Mouse (Mus musculus) liver, postnatal 0 days (tissue): Measurements from ENCODE around the gene Gfra1. TPM values are rescaled to one million over a fixed set of nuclear protein-coding genes. Genes with fewer than 3 reads are reported as not detected.

Experiments
- ATAC-seq: fragments of 200-750 bp; cut with Nextera tagmentation; 2 replicates; pipeline ENCODE4 v1.8.0; 2017; ENCODE audit warnings: mild to moderate bottlenecking, moderate library complexity
- DNase-seq: peaks from one replicate; pipeline ENCODE4 v3.0.0-alpha.2; 2016
- H3K27ac ChIP-seq: fragments of 300-500 bp; sonication (generic); 2 replicates; pipeline ENCODE4 v1.5.1; 2014; ENCODE audit warnings: antibody characterized with exemption, moderate library complexity, mild to moderate bottlenecking, low read depth
- H3K27me3 ChIP-seq: fragments of 300-500 bp; sonication (generic); 2 replicates; pipeline ENCODE4 v1.6.1; 2014; ENCODE audit warnings: low read length, control low read depth, mixed read lengths; ENCODE audit not compliant: insufficient read depth
- H3K36me3 ChIP-seq: fragments of 300-500 bp; sonication (generic); replicated peaks from 2 replicates; pipeline ENCODE4 v1.6.1; 2014; ENCODE audit warnings: mild to moderate bottlenecking, control low read depth, low read length, moderate library complexity, mixed read lengths; ENCODE audit not compliant: insufficient read depth
- H3K4me1 ChIP-seq: fragments of 300-500 bp; sonication (generic); 2 replicates; pipeline ENCODE4 v1.6.1; 2014; ENCODE audit warnings: antibody characterized with exemption, mild to moderate bottlenecking, control low read depth; ENCODE audit not compliant: insufficient read depth
- H3K4me2 ChIP-seq: fragments of 300-500 bp; sonication (generic); 2 replicates; pipeline ENCODE4 v1.6.1; 2014; ENCODE audit warnings: low read depth, mild to moderate bottlenecking, low read length, moderate library complexity, mixed read lengths
- H3K4me3 ChIP-seq: fragments of 300-500 bp; sonication (generic); 2 replicates; pipeline ENCODE4 v1.5.1; 2014; ENCODE audit warnings: low read depth, low read length
- H3K9ac ChIP-seq: fragments of 300-500 bp; sonication (generic); replicated peaks from 2 replicates; pipeline ENCODE4 v1.6.1; 2014; ENCODE audit warnings: mild to moderate bottlenecking, moderate library complexity
- H3K9me3 ChIP-seq: fragments of 300-500 bp; sonication (generic); 2 replicates; pipeline ENCODE4 v1.6.1; 2016; ENCODE audit warnings: mild to moderate bottlenecking, control low read depth, low read length, mixed read lengths
- CTCF ChIP-seq: sonication (generic); IDR thresholded peaks from 2 replicates; pipeline ENCODE4 v1.5.1; 2016; ENCODE audit warnings: antibody characterized with exemption, low read depth
- EP300 ChIP-seq: IDR thresholded peaks from 2 replicates; pipeline ENCODE4 v1.6.1; 2016; ENCODE audit warnings: antibody characterized with exemption, low read depth, mild to moderate bottlenecking
- whole genome bisulfite sequencing: fragments of 180-500 bp; shearing (Covaris S2); extraction: QIAGEN DNeasy Blood & Tissue Kit; methylation state at CpG from one replicate; pipeline ENCODE4 v1.1.7; 2014; ENCODE audit not compliant: insufficient replicate concordance; 5-methylcytosine and 5-hydroxymethylcytosine counted together
- polyA plus RNA-seq: library from polyadenylated mRNA; unstranded; fragments of >200 nt; fragmentation: Nextera tagmentation; extraction: Ambion mirVana; gene quantifications from 2 replicates; pipeline ENCODE4 v1.2.1, GENCODE M21; 2015

The Gfra1 gene
- polyA plus RNA-seq, 1 experiment from 2014 or later = 8.8 TPM

GRCm38 (mm10) chr19:58353260-58353870 lies 102.3 kb downstream of the Gfra1 start:
- TF ChIP-seq CTCF (no peak), EP300 (no peak)
- 73% methylated on average over 13 of the region's 13 CpGs for WGBS

GRCm38 (mm10) chr19:58349890-58350408 lies 105.8 kb downstream of the Gfra1 start:
- no peaks in the 10 kb centered on the region for H3K9me3 ChIP-seq
- no peak overlapping the region for H3K4me3 ChIP-seq
- no peaks in the 10 kb centered on the region for H3K27me3 ChIP-seq
- DNase-seq (no peak), ATAC-seq (no peak)
- H3K4me1 ChIP-seq = no peaks in the 10 kb centered on the region
- TF ChIP-seq EP300 = no peak
- TF ChIP-seq CTCF = no peak
- no peaks in the 10 kb centered on the region for H3K36me3 ChIP-seq
- 66% methylated on average over 5 of the region's 5 CpGs for WGBS
- no peak overlapping the region for H3K4me2 ChIP-seq
- H3K9ac ChIP-seq = no peak overlapping the region
- no peak overlapping the region for H3K27ac ChIP-seq

More at GRCm38 (mm10) chr19:58353260-58353870, 102.3 kb downstream of the Gfra1 start:
- Histone ChIP-seq H3K36me3 (no peaks in the 10 kb centered on the region), H3K27ac (no peak overlapping the region), H3K4me3 (no peak overlapping the region), H3K9me3 (no peaks in the 10 kb centered on the region), H3K4me1 (no peaks in the 10 kb centered on the region), H3K27me3 (no peaks in the 10 kb centered on the region), H3K9ac (no peak overlapping the region), H3K4me2 (no peak overlapping the region)
- ATAC-seq = no peak
- DNase-seq = no peak

GRCm38 (mm10) chr19:58345137-58345536 lies 110.6 kb downstream of the Gfra1 start:
- no peak for ATAC-seq
- Histone ChIP-seq H3K4me3 (no peak overlapping the region), H3K27ac (no peak overlapping the region), H3K27me3 (no peaks in the 10 kb centered on the region), H3K36me3 (no peaks in the 10 kb centered on the region), H3K4me1 (no peaks in the 10 kb centered on the region), H3K9me3 (no peaks in the 10 kb centered on the region), H3K9ac (no peak overlapping the region), H3K4me2 (no peak overlapping the region)
- DNase-seq = no peak
- 62% methylated on average over 7 of the region's 7 CpGs for WGBS
- TF ChIP-seq CTCF (no peak), EP300 (no peak)

- no peak overlapping the region for H3K9ac ChIP-seq
- H3K27ac ChIP-seq = no peak overlapping the region
- H3K4me1 ChIP-seq = no peaks in the 10 kb centered on the region
- no peak overlapping the region for H3K4me2 ChIP-seq
- WGBS = 73% methylated on average over 4 of the region's 4 CpGs
- H3K4me3 ChIP-seq = no peak overlapping the region
- TF ChIP-seq CTCF (no peak), EP300 (no peak)
- DNase-seq (no peak), ATAC-seq (no peak)
- H3K36me3 ChIP-seq = no peaks in the 10 kb centered on the region
- H3K27me3 ChIP-seq = no peaks in the 10 kb centered on the region
- no peaks in the 10 kb centered on the region for H3K9me3 ChIP-seq
Observed at GRCm38 (mm10) chr19:58341351-58341750, 114.4 kb downstream of the Gfra1 start.

GRCm38 (mm10) chr19:58340221-58340620 lies 115.5 kb downstream of the Gfra1 start:
- Histone ChIP-seq H3K4me2 (no peak overlapping the region), H3K27ac (no peak overlapping the region), H3K36me3 (no peaks in the 10 kb centered on the region), H3K27me3 (no peaks in the 10 kb centered on the region), H3K9ac (no peak overlapping the region), H3K9me3 (no peaks in the 10 kb centered on the region), H3K4me3 (no peak overlapping the region), H3K4me1 (no peaks in the 10 kb centered on the region)
- TF ChIP-seq EP300 = no peak
- TF ChIP-seq CTCF = no peak
- 82% methylated on average over 8 of the region's 8 CpGs for WGBS
- ATAC-seq (no peak), DNase-seq (no peak)

- Histone ChIP-seq H3K4me3 (no peak overlapping the region), H3K9ac (no peak overlapping the region), H3K4me2 (no peak overlapping the region), H3K27ac (no peak overlapping the region), H3K9me3 (no peaks in the 10 kb centered on the region), H3K36me3 (no peaks in the 10 kb centered on the region), H3K27me3 (no peaks in the 10 kb centered on the region), H3K4me1 (no peaks in the 10 kb centered on the region)
- WGBS = 37% methylated on average over 6 of the region's 6 CpGs
- ATAC-seq = no peak
- no peak for DNase-seq
- TF ChIP-seq CTCF (no peak), EP300 (no peak)
Observed at GRCm38 (mm10) chr19:58336802-58337201, 118.9 kb downstream of the Gfra1 start.
